Mouse (Mus musculus) forebrain, embryonic 13.5 days (tissue): ENCODE data around the gene Coq6. TPM values are rescaled to one million over a fixed set of nuclear protein-coding genes. Genes with fewer than 3 reads are reported as not detected.

ENCODE experiments used
- ATAC-seq: fragments of 200-750 bp; cut with Nextera tagmentation; 2 replicates; pipeline ENCODE4 v1.8.0; 2017
- H3K27ac ChIP-seq: fragments of 300-500 bp; sonication (generic); 2 replicates; pipeline ENCODE4 v1.5.1; 2015; ENCODE audit warnings: inconsistent platforms, mild to moderate bottlenecking, moderate library complexity
- H3K27me3 ChIP-seq: fragments of 300-500 bp; sonication (generic); 2 replicates; pipeline ENCODE4 v1.6.1; 2015; ENCODE audit warnings: mild to moderate bottlenecking, inconsistent platforms
- H3K36me3 ChIP-seq: fragments of 300-500 bp; sonication (generic); 2 replicates; pipeline ENCODE4 v1.6.1; 2015; ENCODE audit warnings: mild to moderate bottlenecking, inconsistent platforms; ENCODE audit not compliant: poor library complexity, severe bottlenecking
- H3K4me1 ChIP-seq: fragments of 300-500 bp; sonication (generic); 2 replicates; pipeline ENCODE4 v1.6.1; 2015; ENCODE audit warnings: inconsistent platforms
- H3K4me2 ChIP-seq: fragments of 300-500 bp; sonication (generic); 2 replicates; pipeline ENCODE4 v1.6.1; 2015; ENCODE audit warnings: inconsistent platforms, mild to moderate bottlenecking, moderate library complexity
- H3K4me3 ChIP-seq: fragments of 300-500 bp; sonication (generic); 2 replicates; pipeline ENCODE4 v1.5.1; 2015; ENCODE audit warnings: mild to moderate bottlenecking, inconsistent platforms
- H3K9ac ChIP-seq: fragments of 300-500 bp; sonication (generic); 2 replicates; pipeline ENCODE4 v1.6.1; 2015; ENCODE audit warnings: mild to moderate bottlenecking, inconsistent platforms
- H3K9me3 ChIP-seq: fragments of 300-500 bp; sonication (generic); replicated peaks from 2 replicates; pipeline ENCODE4 v1.6.1; 2016; ENCODE audit warnings: inconsistent platforms
- WGBS: fragments of 180-500 bp; shearing (Covaris S2); methylation state at CpG from one replicate; pipeline ENCODE4 v1.1.7; 2015; 5-methylcytosine and 5-hydroxymethylcytosine counted together
- polyA plus RNA-seq: library from polyadenylated mRNA; unstranded; fragments of >200 nt; fragmentation: Nextera tagmentation; extraction: Ambion mirVana; gene quantifications from 2 replicates; pipeline ENCODE4 v1.2.1, GENCODE M21; 2015

Coq6 gene
- polyA plus RNA-seq, 1 experiment from 2014 or later: 47.2 TPM

GRCm38 (mm10) chr12:84398629-84399028 lies 37.2 kb downstream of the Coq6 start:
- no peak overlapping the region for H3K4me2 ChIP-seq
- H3K9ac ChIP-seq: no peak overlapping the region
- no peaks in the 10 kb centered on the region for H3K9me3 ChIP-seq
- no peak for ATAC-seq
- no peaks in the 10 kb centered on the region for H3K36me3 ChIP-seq
- H3K4me3 ChIP-seq: no peak overlapping the region
- no peak overlapping the region for H3K27ac ChIP-seq
- H3K27me3 ChIP-seq: no peaks in the 10 kb centered on the region
- no peaks in the 10 kb centered on the region for H3K4me1 ChIP-seq
- 86% methylated on average over 5 of the region's 5 CpGs for WGBS

DNA sequence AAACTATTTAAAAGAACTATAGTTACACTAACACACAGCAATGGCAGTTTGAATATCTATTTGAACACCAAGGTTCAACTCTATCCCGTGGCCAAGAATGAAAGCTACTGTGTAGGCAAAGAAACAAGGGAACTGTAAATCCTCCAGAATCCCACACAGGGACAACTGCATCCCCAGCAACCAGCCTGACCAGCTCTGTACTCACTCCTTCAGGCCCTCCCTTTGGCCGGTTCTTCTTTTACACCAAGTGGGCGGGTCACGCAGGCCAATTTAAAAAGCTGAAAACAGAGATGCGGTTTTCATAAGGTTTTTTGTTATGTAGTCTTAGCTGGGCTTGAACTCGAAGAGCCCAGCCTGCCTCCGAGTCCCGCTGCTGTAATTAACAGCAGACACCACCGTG lies 37.7 kb downstream of the Coq6 start:
- no peaks in the 10 kb centered on the region for H3K36me3 ChIP-seq
- H3K9me3 ChIP-seq: no peaks in the 10 kb centered on the region
- no peak overlapping the region for H3K4me3 ChIP-seq
- H3K27me3 ChIP-seq: no peaks in the 10 kb centered on the region
- H3K4me2 ChIP-seq: no peak overlapping the region
- no peak for ATAC-seq
- H3K27ac ChIP-seq: no peak overlapping the region
- 81% methylated on average over 9 of the region's 9 CpGs for WGBS
- no peaks in the 10 kb centered on the region for H3K4me1 ChIP-seq
- no peak overlapping the region for H3K9ac ChIP-seq

DNA sequence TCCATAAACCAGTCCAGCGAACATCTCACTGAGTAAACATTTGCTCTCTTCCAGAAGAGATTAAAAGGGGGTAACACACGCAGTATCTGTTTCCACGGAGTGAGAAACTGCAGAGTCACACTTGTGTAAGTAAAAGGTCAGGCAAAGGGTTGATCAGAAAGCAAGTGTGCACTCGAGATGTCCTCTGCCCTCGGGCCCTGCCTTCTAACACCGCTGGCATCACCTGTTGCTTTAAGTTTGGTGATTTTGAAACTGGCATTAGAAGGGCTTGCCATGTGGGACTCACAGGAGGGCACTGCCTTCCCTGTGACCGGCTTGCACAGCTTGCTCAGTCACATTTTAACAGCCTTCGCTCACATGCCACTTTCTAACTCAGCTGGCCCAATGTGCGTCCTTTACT lies 38.2 kb downstream of the Coq6 start:
- no peaks in the 10 kb centered on the region for H3K9me3 ChIP-seq
- no peaks in the 10 kb centered on the region for H3K27me3 ChIP-seq
- H3K4me3 ChIP-seq: no peak overlapping the region
- H3K27ac ChIP-seq: no peak overlapping the region
- ATAC-seq: no peak
- no peaks in the 10 kb centered on the region for H3K4me1 ChIP-seq
- H3K36me3 ChIP-seq: no peaks in the 10 kb centered on the region
- H3K9ac ChIP-seq: no peak overlapping the region
- H3K4me2 ChIP-seq: no peak overlapping the region
- WGBS: 88% methylated on average over 9 of the region's 9 CpGs

DNA sequence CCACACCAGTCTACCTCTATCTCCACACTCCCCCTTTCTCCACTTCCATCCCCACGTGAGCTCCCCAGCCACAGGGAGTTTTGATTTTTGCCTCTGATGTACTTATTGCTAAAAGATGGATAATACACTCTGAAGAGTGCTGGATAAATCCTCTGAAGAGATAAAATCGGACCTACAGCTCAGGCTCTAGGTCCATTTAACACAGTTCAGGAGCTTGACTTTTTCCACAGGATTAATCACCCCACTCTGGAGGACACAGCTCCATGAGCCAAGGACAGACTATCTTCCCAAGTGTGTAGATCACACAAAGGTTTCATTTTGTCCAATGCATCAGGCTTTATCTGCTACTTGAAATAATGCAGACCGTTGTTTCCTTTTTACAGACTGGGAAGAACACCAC lies 38.6 kb downstream of the Coq6 start:
- Histone ChIP-seq H3K4me1 (no peaks in the 10 kb centered on the region), H3K27ac (no peak overlapping the region), H3K4me2 (no peak overlapping the region), H3K4me3 (no peak overlapping the region), H3K9ac (no peak overlapping the region), H3K9me3 (no peaks in the 10 kb centered on the region), H3K27me3 (no peaks in the 10 kb centered on the region), H3K36me3 (no peaks in the 10 kb centered on the region)
- ATAC-seq: no peak
- 87% methylated on average over 3 of the region's 3 CpGs for WGBS

DNA sequence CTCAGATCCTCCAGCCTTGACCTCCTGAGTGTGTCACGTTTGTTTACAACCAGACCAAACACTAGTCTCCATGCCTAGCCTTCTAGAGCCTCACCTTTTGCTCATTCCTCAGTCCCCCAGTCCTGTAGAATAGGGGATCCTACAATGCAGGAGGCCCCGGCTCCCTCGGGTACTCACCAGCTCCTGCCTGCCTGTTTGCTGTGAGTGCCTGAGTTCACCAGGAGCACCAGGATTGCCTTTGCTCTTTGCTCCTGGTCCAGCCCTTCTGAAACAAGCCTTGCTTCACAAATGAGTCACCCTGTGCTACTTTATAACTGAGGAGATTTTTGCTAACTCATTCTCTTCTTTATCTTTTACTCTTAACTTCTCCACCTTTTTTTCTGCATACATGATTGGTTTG lies 39.2 kb downstream of the Coq6 start:
- no peaks in the 10 kb centered on the region for H3K9me3 ChIP-seq
- no peaks in the 10 kb centered on the region for H3K4me1 ChIP-seq
- H3K9ac ChIP-seq: no peak overlapping the region
- no peaks in the 10 kb centered on the region for H3K36me3 ChIP-seq
- no peak overlapping the region for H3K4me2 ChIP-seq
- no peak for ATAC-seq
- WGBS: 79% methylated on average over 3 of the region's 3 CpGs
- H3K27me3 ChIP-seq: no peaks in the 10 kb centered on the region
- no peak overlapping the region for H3K27ac ChIP-seq
- H3K4me3 ChIP-seq: no peak overlapping the region

DNA sequence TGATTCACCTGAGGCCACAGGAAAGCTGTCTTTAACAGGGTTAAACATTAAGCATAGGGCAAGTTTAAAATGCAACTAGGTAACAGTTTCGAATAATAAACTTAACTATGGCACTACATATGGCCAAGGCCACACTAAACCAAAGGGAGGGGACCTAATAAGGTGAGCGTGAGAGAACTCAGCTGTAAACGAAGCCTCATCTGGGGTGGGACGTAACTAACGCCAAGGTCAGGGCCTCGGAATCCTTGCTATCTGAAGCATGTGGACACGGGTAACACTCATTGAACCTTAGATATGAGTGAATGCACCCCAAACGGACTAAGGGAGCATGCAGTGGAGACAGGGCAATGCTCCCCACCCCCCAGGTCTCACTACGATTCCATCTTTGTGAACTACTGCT lies 41.5 kb downstream of the Coq6 start:
- Histone ChIP-seq H3K27ac (no peak overlapping the region), H3K27me3 (no peaks in the 10 kb centered on the region), H3K36me3 (no peaks in the 10 kb centered on the region), H3K4me2 (no peak overlapping the region), H3K9me3 (no peaks in the 10 kb centered on the region), H3K9ac (no peak overlapping the region), H3K4me3 (no peak overlapping the region), H3K4me1 (peaks cover 4% of the 10 kb centered on the region)
- no peak for ATAC-seq
- WGBS: 86% methylated on average over 9 of the region's 9 CpGs

DNA sequence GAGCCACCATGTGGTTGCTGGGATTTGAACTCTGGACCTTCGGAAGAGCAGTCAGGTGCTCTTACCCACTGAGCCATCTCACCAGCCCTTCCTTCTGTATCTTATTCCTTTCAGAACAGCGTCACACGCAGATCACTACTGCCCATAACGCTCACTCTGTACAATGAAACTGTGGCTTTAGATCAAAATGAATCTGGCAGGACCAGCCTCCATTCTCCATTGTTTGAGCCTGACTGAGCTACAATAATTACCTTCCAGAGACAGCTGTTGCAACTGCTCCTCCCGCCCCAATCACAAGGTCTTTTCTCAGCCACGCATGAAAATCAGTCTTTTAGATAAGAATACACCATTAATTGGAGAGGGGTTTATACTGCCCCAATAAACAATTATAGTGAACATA lies 43.1 kb downstream of the Coq6 start:
- H3K36me3 ChIP-seq: no peaks in the 10 kb centered on the region
- ATAC-seq: no peak
- 51% methylated on average over 6 of the region's 6 CpGs for WGBS

DNA sequence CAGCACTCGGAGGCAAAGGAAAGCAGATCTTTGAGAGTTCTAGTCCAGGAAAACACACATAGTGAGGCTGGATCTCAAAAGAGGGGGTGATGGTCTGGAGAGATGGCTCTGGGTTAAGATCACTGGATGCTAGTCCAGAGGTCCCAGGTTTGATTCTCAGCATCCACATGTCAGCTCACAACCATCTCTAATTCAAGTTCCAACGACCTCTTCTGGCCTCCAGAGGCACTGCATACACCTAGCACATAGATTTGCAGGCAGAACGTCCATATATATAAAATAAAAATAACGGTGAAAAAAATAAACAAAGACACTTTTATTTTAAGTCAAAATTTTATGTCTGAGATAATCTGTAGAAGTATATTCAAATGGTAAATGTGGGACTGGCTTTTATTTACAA lies 45.8 kb downstream of the Coq6 start:
- Histone ChIP-seq H3K4me2 (no peak overlapping the region), H3K27me3 (peaks cover 7% of the 10 kb centered on the region; the same call in 1 of the 2 replicates), H3K9ac (no peak overlapping the region), H3K27ac (no peak overlapping the region), H3K4me1 (peaks cover 10% of the 10 kb centered on the region), H3K4me3 (no peak overlapping the region), H3K9me3 (no peaks in the 10 kb centered on the region), H3K36me3 (no peaks in the 10 kb centered on the region)
- 61% methylated on average over 4 of the region's 4 CpGs for WGBS
- no peak for ATAC-seq

More for the DNA sequence above, 43.1 kb downstream of the Coq6 start:
- Histone ChIP-seq H3K4me2 (no peak overlapping the region), H3K9me3 (no peaks in the 10 kb centered on the region), H3K27me3 (no peaks in the 10 kb centered on the region), H3K9ac (no peak overlapping the region), H3K4me1 (peaks cover 10% of the 10 kb centered on the region), H3K27ac (no peak overlapping the region), H3K4me3 (no peak overlapping the region)

DNA sequence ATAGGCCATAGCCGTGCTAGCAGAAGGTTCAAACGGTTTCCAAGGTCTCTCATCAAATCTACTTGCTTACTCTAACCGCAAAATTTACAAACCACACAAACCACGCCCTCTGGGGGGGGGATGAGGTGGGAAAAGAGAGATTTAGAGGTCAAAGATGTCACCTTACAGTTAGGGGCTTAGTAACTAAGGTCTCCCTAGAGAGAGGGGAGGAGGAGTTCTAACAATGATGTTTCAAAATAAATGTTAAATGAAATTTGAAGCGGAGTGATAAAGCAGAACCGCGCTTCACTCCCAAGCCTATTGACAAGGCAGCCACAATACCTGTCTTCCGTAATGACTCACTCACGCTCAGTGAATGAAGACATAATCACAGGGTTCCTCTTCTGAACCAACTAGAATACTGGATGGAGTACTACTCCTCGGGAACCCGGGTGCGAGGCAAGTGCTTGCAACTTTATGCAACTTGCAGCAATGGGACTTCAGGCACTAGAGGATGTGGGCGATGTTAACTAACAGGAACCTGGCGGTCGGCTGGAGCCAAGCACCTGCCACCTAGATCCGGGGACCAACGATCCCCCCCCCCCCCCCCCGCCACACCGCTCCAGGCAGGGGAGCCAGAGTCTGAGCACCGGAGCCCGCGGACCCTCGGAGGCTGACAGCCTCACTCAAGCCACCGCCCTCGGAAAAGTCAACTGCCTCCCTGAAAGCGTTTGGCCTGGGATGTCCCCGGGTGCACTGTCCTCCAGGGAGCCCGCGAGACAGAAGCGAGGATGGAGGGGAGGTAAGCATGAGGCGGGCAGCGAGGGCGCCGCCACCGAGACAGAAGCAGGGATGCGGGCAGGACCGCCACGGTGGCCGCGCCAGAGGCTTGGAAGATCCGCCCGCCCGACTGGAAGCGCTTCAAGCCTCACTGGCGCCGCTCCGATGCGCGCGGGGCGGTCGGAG lies 46.7 kb downstream of the Coq6 start:
- peak; percentile 76 for ATAC-seq
- Histone ChIP-seq H3K4me3 (peak overlapping the region; percentile 73), H3K9ac (peak overlapping the region; percentile 80), H3K27me3 (peaks cover 7% of the 10 kb centered on the region; the same call in 1 of the 2 replicates), H3K4me1 (peaks cover 10% of the 10 kb centered on the region), H3K4me2 (peak overlapping the region; percentile 90), H3K36me3 (no peaks in the 10 kb centered on the region), H3K27ac (peak overlapping the region; percentile 76), H3K9me3 (no peaks in the 10 kb centered on the region)
- WGBS: 2% methylated on average over 45 of the region's 52 CpGs

DNA sequence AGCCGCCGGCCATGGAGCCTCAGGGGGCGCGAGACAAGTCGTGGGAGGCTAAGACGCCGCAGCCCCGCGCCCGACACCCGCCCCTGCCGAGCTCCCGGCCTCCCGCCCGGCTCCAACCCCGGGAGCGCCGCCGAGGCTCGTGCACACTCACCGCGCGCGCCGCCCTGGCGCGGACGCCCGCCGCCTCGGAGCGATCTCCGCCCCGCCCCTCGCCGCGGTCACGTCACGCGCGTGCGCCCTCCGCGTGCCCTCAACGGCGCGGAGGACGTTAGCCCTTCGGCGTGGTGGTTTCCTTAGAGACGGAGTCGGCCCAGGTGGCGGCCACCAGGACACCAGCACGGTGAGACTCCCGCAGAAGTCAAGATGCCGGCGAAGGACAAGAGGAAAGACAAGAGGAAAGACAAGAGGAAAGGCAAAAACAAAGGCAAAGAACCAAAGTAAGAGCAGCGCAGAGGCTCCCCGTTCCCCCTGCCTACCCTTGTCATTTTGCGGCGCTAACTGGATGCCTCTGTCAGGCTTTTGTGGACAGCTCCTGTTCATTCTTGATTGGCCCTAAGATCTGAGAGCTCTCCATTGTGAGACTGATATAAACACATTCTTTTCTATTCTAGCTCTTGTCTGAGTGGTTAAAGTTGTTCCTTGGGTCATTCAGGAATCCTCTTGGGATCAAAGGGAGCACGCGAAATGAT lies 47.5 kb downstream of the Coq6 start, which contains the start of the genes Entpd5 and Bbof1:
Gene Entpd5 (minus strand): TSS at position 211 of the 689 bp plus-strand sequence.
Gene Bbof1 (plus strand): TSS at position 253 of the 689 bp plus-strand sequence.
- Histone ChIP-seq H3K27ac (peak within 1 kb of the TSS; percentile 76), H3K4me3 (peak within 1 kb of the TSS; percentile 73), H3K27me3 (peaks cover 7% of the 10 kb centered on the region; the same call in 1 of the 2 replicates), H3K4me2 (peak within 1 kb of the TSS; percentile 90), H3K4me1 (peaks cover 10% of the 10 kb centered on the region), H3K36me3 (no peaks in the 10 kb centered on the region), H3K9me3 (no peaks in the 10 kb centered on the region), H3K9ac (peak within 1 kb of the TSS; percentile 80)
- WGBS: 1% methylated on average over 63 of the region's 63 CpGs
- ATAC-seq: peak; percentile 92

DNA sequence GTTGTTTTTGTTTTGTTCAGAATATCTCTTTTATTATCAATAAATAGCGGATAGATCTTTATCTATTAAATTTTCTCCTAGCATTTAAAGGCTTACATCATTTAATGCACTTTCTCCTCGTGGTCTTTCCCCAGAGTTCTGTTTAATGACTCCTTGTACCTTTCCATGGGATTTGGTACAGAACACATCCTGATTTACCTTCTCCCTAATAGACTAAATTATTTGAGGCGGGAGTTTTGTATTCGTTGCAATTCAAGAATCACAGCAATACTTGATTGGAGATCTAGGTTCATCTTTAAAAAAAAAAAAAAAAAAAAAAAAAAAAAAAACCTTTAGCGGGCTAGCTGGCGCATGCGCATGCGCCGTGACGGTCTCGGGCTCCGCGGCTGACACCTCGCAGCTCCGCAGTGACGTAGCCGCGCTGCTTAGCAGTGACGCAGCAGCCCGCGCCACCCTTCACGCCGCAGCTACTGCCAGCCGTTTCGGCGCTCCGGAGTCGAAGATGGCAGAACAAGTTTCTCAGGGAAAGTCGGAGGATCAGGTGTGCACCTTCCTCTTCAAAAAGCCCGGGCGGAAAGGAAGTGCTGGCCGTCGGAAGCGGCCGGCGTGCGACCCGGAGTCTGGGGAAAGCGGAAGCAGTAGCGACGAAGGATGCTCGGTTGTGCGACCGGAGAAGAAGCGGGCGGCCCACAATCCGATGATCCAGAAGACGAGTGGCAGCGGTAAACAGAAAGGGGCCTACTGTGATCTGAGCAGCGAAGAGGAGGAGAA lies 55.6 kb downstream of the Coq6 start, which contains the start of gene Rnf113a2:
Gene Rnf113a2 (plus strand): TSS at position 363 of the 771 bp plus-strand sequence.
- ATAC-seq: peak; percentile 98
- Histone ChIP-seq H3K36me3 (no peaks in the 10 kb centered on the region), H3K4me1 (peaks cover 8% of the 10 kb centered on the region), H3K27ac (peak within 1 kb of the TSS; percentile 74), H3K4me3 (peak within 1 kb of the TSS; percentile 60), H3K9ac (peak within 1 kb of the TSS; percentile 61), H3K9me3 (0 out of 2 replicates have a peak, but pooled peaks cover 5% of the 10 kb centered on the region), H3K4me2 (peak within 1 kb of the TSS; percentile 65), H3K27me3 (no peaks in the 10 kb centered on the region)
- WGBS: 3% methylated on average over 50 of the region's 50 CpGs
